Mouse (Mus musculus) cerebellum, adult 2 months (tissue): ENCODE data around the gene Map3k19.

Experiments
- CTCF ChIP-seq: fragments of 200-500 bp; IDR thresholded peaks from 2 replicates; pipeline ENCODE4 v1.5.1; 2011; ENCODE audit warnings: low read depth, mild to moderate bottlenecking, control low read depth, low read length, moderate library complexity, borderline replicate concordance; ENCODE audit not compliant: insufficient read depth
- POLR2A ChIP-seq: fragments of 200-500 bp; IDR thresholded peaks from 2 replicates; pipeline ENCODE4 v1.6.1; 2011; ENCODE audit warnings: low read length, control low read depth, borderline replicate concordance; ENCODE audit not compliant: insufficient read depth

- TF ChIP-seq CTCF (no peak), POLR2A (no peak)
These were observed 71.0 kb downstream of the Map3k19 start for GRCm38 (mm10) chr1:127783862-127784261.
